Mouse (Mus musculus): Measurements from ENCODE around the gene Mei1.

DNA sequence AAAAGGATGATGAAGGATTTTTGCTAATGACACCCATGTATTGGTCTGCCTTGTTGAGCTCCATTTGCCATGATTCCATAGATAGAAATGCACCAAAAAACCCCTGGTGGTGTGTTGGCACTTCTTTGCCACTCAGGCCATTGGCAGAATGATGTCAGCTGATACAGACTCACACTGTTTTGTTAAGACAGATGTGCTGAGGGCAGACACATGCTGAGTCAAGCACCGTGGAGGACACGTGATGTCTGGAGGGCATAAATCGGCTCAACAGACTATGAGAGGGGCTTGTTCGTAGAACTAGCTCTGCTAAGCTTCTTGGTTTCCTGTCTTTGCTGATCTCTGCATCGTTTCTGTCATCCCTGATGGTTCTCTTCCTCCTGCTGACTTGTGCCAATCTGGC lies 17.3 kb upstream of the Mei1 start:
- TF ChIP-seq CTCF (IDR thresholded peaks at IDR 0.05; ENCODE audit: borderline replicate concordance, insufficient read depth, low read depth, low read length) (no peak), POLR2A (IDR thresholded peaks at IDR 0.05; ENCODE audit: borderline replicate concordance, insufficient read depth, low read length) (no peak)

Data from cerebellum, adult 2 months (tissue).